Mouse (Mus musculus) lung, postnatal 0 days (tissue): ENCODE measurements around the gene Mefv. TPM values are rescaled to one million over a fixed set of nuclear protein-coding genes. Genes with fewer than 3 reads are reported as not detected.
A peak's percentile ranks its signal among the peaks of the same experiment; 100 is the strongest.
"Not testable (repeated sequence)": the region's sequence is repeated elsewhere in the genome, so short reads cannot be mapped to it uniquely, and the experiment has no call there.

Experiments used
- ATAC-seq: fragments of 200-750 bp; cut with Nextera tagmentation; 2 replicates; pipeline ENCODE4 v1.8.0; 2017; ENCODE audit warnings: moderate library complexity
- DNase-seq: peaks from one replicate; pipeline ENCODE4 v3.0.0-alpha.2; 2016; ENCODE audit warnings: low spot score
- H3K27ac ChIP-seq: fragments of 300-500 bp; sonication (generic); 2 replicates; pipeline ENCODE4 v1.5.1; 2014; ENCODE audit warnings: antibody characterized with exemption, mild to moderate bottlenecking, low read length, mixed read lengths
- H3K27me3 ChIP-seq: fragments of 300-500 bp; sonication (generic); replicated peaks from 2 replicates; pipeline ENCODE4 v1.6.1; 2014; ENCODE audit warnings: low read length, mixed read lengths; ENCODE audit not compliant: insufficient read depth
- H3K36me3 ChIP-seq: fragments of 300-500 bp; sonication (generic); 2 replicates; pipeline ENCODE4 v1.6.1; 2014; ENCODE audit warnings: low read length, mixed read lengths; ENCODE audit not compliant: insufficient read depth
- H3K4me1 ChIP-seq: fragments of 300-500 bp; sonication (generic); 2 replicates; pipeline ENCODE4 v1.6.1; 2014; ENCODE audit warnings: antibody characterized with exemption, low read depth, low read length, mixed read lengths; ENCODE audit not compliant: insufficient read depth
- H3K4me2 ChIP-seq: fragments of 300-500 bp; sonication (generic); replicated peaks from 2 replicates; pipeline ENCODE4 v1.6.1; 2014; ENCODE audit warnings: low read depth, mild to moderate bottlenecking, low read length, moderate library complexity, mixed read lengths
- H3K4me3 ChIP-seq: fragments of 300-500 bp; sonication (generic); 2 replicates; pipeline ENCODE4 v1.5.1; 2014; ENCODE audit warnings: low read depth, low read length
- H3K9ac ChIP-seq: fragments of 300-500 bp; sonication (generic); replicated peaks from 2 replicates; pipeline ENCODE4 v1.6.1; 2014; ENCODE audit warnings: low read depth, mild to moderate bottlenecking
- H3K9me3 ChIP-seq: fragments of 300-500 bp; sonication (generic); 2 replicates; pipeline ENCODE4 v1.6.1; 2016; ENCODE audit warnings: low read length, mixed read lengths
- CTCF ChIP-seq: IDR thresholded peaks from 2 replicates; pipeline ENCODE4 v1.5.1; 2016; ENCODE audit warnings: antibody characterized with exemption, mild to moderate bottlenecking
- EP300 ChIP-seq: IDR thresholded peaks from 2 replicates; pipeline ENCODE4 v1.6.1; 2016; ENCODE audit warnings: antibody characterized with exemption, mild to moderate bottlenecking, control low read depth
- WGBS: fragments of 180-500 bp; shearing (Covaris S2); extraction: QIAGEN DNeasy Blood & Tissue Kit; methylation state at CpG from one replicate; pipeline ENCODE4 v1.1.7; 2014; 5-methylcytosine and 5-hydroxymethylcytosine counted together
- polyA plus RNA-seq: library from polyadenylated mRNA; unstranded; fragments of >200 nt; fragmentation: Nextera tagmentation; extraction: Ambion mirVana; gene quantifications from 2 replicates; pipeline ENCODE4 v1.2.1, GENCODE M21; 2015

The Mefv gene
- polyA plus RNA-seq, 1 experiment from 2014 or later: not detected

DNA sequence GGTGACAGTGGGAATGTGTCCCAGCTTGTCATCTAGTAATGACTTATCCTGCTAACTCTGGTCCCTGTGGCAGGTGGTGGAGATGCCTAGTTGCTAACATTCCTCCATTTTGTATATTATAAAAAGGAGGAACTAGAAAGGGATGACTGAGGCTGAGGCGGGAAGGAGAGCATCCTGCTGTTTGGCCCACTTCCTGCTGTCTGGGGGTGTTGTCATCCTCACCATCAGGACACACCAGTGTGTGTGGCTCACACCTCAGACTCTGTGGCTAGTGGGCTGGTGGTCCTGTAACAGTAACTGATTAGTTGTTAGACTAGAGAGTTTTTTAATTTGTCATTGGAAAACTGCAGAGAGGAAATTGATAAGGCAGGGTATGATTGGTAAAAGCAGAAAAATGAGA is 17.0 kb downstream of the Mefv start:
- H3K9ac ChIP-seq: no peak overlapping the region
- TF ChIP-seq CTCF (no peak), EP300 (no peak)

DNA sequence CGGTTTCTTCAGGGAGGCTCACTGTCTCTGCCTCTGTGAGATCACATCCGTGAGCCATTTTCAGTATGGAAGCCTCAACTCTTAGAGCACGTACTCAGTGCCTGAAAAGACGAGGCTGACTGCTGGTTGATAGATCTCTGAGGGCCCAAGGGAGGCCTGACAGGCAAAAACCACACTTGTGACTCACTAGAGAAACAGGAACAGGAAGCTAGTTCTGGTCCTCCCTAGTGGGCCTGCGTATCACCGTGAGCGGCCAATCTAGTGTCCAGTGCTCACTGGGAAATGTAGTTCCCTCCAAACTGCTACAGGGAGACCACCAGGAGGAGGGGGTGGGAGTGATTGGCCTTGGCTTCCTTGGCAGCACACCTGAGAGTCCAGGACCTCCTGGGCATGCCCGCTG is 18.6 kb downstream of the Mefv start:
- TF ChIP-seq CTCF (no peak), EP300 (no peak)
- peak; percentile 24 for DNase-seq

More for the DNA sequence above, 17.0 kb downstream of the Mefv start:
- 56% methylated on average over 1 of the region's 1 CpGs for WGBS
- no peaks in the 10 kb centered on the region for H3K9me3 ChIP-seq
- no peak overlapping the region for H3K4me2 ChIP-seq
- H3K4me3 ChIP-seq: no peak overlapping the region
- no peak for DNase-seq
- no peaks in the 10 kb centered on the region for H3K27me3 ChIP-seq
- H3K27ac ChIP-seq: no peak overlapping the region
- no peaks in the 10 kb centered on the region for H3K4me1 ChIP-seq
- no peak for ATAC-seq
- H3K36me3 ChIP-seq: no peaks in the 10 kb centered on the region

DNA sequence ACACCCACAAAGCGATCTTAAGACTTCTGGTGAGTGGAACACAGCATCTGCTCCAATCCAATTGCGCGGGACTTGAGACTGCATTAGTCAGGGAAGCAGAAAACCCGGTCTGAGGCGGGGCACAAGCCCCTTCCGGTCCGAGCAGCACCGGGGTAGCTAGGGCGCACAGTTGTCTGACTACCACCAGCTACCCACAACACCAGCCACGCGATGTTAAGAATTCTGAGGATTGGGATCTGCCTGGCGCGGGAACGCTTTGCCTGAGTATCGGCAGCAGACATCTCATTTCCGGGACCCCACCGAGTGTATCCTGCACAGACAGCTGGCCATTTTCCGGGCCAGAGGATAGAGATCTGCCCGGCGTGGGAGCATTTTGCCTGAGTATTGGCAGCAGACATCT is 28.3 kb downstream of the Mefv start:
- 52% methylated on average over 20 of the region's 20 CpGs for whole genome bisulfite sequencing
- not testable (repeated sequence) for H3K4me2 ChIP-seq, H3K4me1 ChIP-seq, H3K9ac ChIP-seq, H3K9me3 ChIP-seq, H3K36me3 ChIP-seq, H3K4me3 ChIP-seq, ATAC-seq, H3K27me3 ChIP-seq, DNase-seq, H3K27ac ChIP-seq

More for the DNA sequence above, 18.6 kb downstream of the Mefv start:
- 77% methylated on average over 8 of the region's 8 CpGs for WGBS
- Histone ChIP-seq H3K4me1 (no peaks in the 10 kb centered on the region), H3K9me3 (no peaks in the 10 kb centered on the region), H3K4me2 (no peak overlapping the region), H3K27me3 (no peaks in the 10 kb centered on the region), H3K9ac (no peak overlapping the region), H3K27ac (no peak overlapping the region), H3K36me3 (no peaks in the 10 kb centered on the region), H3K4me3 (no peak overlapping the region)
- ATAC-seq: no peak

Other genes starting within 250 kb of the Mefv start
- not detected in 2 replicates for gene Olfr161, start 127.1 kb downstream of the Mefv start, polyA plus RNA-seq
- gene Zfp263, start 26.0 kb upstream of the Mefv start, polyA plus RNA-seq: 25.3 and 25.4 TPM in 2 replicates
- not detected in 2 replicates for gene Olfr15, start 112.8 kb upstream of the Mefv start, polyA plus RNA-seq
- 0.69 and 0.72 TPM in 2 replicates for gene Zfp174, start 129.2 kb upstream of the Mefv start, polyA plus RNA-seq
- gene Naa60, start 154.3 kb upstream of the Mefv start, polyA plus RNA-seq: 42.2 and 42.6 TPM in 2 replicates
- 4.6 and 5.0 TPM in 2 replicates for gene Zfp597, start 166.5 kb upstream of the Mefv start, polyA plus RNA-seq
- 3.7 and 5.2 TPM in 2 replicates for gene Gm20695, start 166.6 kb upstream of the Mefv start, polyA plus RNA-seq
- gene 1700037C18Rik, start 190.6 kb upstream of the Mefv start, polyA plus RNA-seq: 10.8 and 11.6 TPM in 2 replicates
- 18.4 and 18.7 TPM in 2 replicates for gene Cluap1, start 190.7 kb upstream of the Mefv start, polyA plus RNA-seq